Mouse (Mus musculus): Measurements from ENCODE around the gene Sost.

GRCm38 (mm10) chr11:101965553-101965952 lies 1.3 kb downstream of the Sost start:
- TF ChIP-seq CTCF (IDR thresholded peaks at IDR 0.05; ENCODE audit: low read depth): no peak
- no peak for TF ChIP-seq EP300 (optimal IDR thresholded peaks at IDR 0.05)

Measured in stomach, postnatal 0 days (tissue).